Mouse (Mus musculus): ENCODE results near the gene Smco3. TPM values are rescaled to one million over a fixed set of nuclear protein-coding genes. Genes with fewer than 3 reads are reported as not detected.

The Smco3 gene
- total and polyA plus RNA-seq, 3 experiments: not detected

DNA sequence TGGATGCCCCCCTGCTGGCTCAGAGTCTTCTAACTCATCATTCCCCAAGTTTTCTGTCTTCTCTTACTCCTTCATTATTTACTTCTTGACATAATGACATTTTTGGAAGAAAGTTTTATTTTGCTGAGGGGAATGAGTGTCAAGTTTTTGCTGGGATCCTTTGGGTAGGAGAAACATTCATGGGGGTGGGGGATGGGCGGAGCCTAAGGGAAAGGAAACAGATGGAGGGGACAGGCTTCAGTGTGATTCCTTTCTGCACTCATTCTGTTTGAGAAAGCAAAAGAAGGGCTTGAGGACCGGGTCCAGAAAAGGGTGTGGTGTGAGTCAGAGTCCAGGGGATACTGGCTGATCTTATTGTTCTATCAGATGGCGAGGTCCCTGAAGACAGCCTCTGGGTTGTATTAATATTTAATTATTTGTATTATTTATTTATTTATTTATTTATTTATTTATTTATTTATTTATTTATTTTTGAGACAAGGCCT lies 48.2 kb upstream of the Smco3 start:
- no peaks in the 10 kb centered on the region for H3K79me2 ChIP-seq (ENCODE audit: control insufficient read depth, insufficient read depth, low read length, poor library complexity)
- no peaks in the 10 kb centered on the region for H3K4me1 ChIP-seq (ENCODE audit: control insufficient read depth in 1 of 2, insufficient read depth in 2 of 2, low read length in 2 of 2)
- no peak for TF ChIP-seq MAX (IDR thresholded peaks at IDR 0.05; ENCODE audit: low read length)
- no peak for TF ChIP-seq ETS1 (IDR thresholded peaks at IDR 0.05; ENCODE audit: low read depth, low read length)
- TF ChIP-seq MEF2A (IDR thresholded peaks at IDR 0.05; ENCODE audit: extremely low read depth, insufficient replicate concordance, low read depth, low read length, poor library complexity, severe bottlenecking): no peak
- TF ChIP-seq ELF1 (IDR thresholded peaks at IDR 0.05; ENCODE audit: low read depth, low read length): no peak
- no peak for TF ChIP-seq BHLHE40 (IDR thresholded peaks at IDR 0.05; ENCODE audit: borderline replicate concordance, low read depth, low read length)
- no peak for TF ChIP-seq CTCF (IDR thresholded peaks at IDR 0.05 in 2 of 3, conservative IDR thresholded peaks at IDR 0.05 in 1 of 3; ENCODE audit: control insufficient read depth in 1 of 3, insufficient read depth in 1 of 3, low read depth in 2 of 3, low read length in 3 of 3, poor library complexity in 1 of 3, severe bottlenecking in 1 of 3)
- no peak for TF ChIP-seq MAFK (IDR thresholded peaks at IDR 0.05; ENCODE audit: borderline replicate concordance, low read depth, low read length)
- TF ChIP-seq EP300 (IDR thresholded peaks at IDR 0.05; ENCODE audit: low read depth in 1 of 2, low read length in 2 of 2): no peak
- H3K9me3 ChIP-seq (replicated peaks; ENCODE audit: insufficient read depth, low read length): no peaks in the 10 kb centered on the region
- H3K27ac ChIP-seq (ENCODE audit: control insufficient read depth, low read depth, low read length): no peak overlapping the region
- H3K27me3 ChIP-seq (ENCODE audit: control insufficient read depth in 1 of 2, insufficient read depth in 2 of 2, low read length in 2 of 2): peaks cover 0 to 2% of the 10 kb centered on the region in 2 experiments; a peak in 1 of 4 replicates
- no peak overlapping the region for H3K4me3 ChIP-seq (ENCODE audit: control insufficient read depth in 1 of 2, insufficient read depth in 1 of 2, low read depth in 2 of 2, low read length in 2 of 2)
- no peak overlapping the region for H3K9ac ChIP-seq (ENCODE audit: control insufficient read depth, low read depth, low read length, poor library complexity, severe bottlenecking)
- DNase-seq (ENCODE audit: low read depth, low spot score): no peak
- H3K36me3 ChIP-seq (ENCODE audit: control insufficient read depth in 1 of 2, insufficient read depth in 2 of 2, low read length in 2 of 2): no peaks in the 10 kb centered on the region

GRCm38 (mm10) chr6:136881678-136882077 lies 46.4 kb upstream of the Smco3 start:
- DNase-seq (ENCODE audit: low read depth, low spot score): no peak
- Histone ChIP-seq H3K4me3 (ENCODE audit: control insufficient read depth in 1 of 2, insufficient read depth in 1 of 2, low read depth in 2 of 2, low read length in 2 of 2) (no peak overlapping the region), H3K9me3 (replicated peaks; ENCODE audit: insufficient read depth, low read length) (no peaks in the 10 kb centered on the region), H3K9ac (ENCODE audit: control insufficient read depth, low read depth, low read length, poor library complexity, severe bottlenecking) (no peak overlapping the region), H3K27ac (ENCODE audit: control insufficient read depth, low read depth, low read length) (no peak overlapping the region), H3K27me3 (ENCODE audit: control insufficient read depth in 1 of 2, insufficient read depth in 2 of 2, low read length in 2 of 2) (no peaks in the 10 kb centered on the region; a peak in 1 of 4 replicates), H3K79me2 (ENCODE audit: control insufficient read depth, insufficient read depth, low read length, poor library complexity) (no peaks in the 10 kb centered on the region), H3K4me1 (ENCODE audit: control insufficient read depth in 1 of 2, insufficient read depth in 2 of 2, low read length in 2 of 2) (no peaks in the 10 kb centered on the region), H3K36me3 (ENCODE audit: control insufficient read depth in 1 of 2, insufficient read depth in 2 of 2, low read length in 2 of 2) (no peaks in the 10 kb centered on the region)
- TF ChIP-seq ZC3H11A (IDR thresholded peaks at IDR 0.05; ENCODE audit: low read depth, low read length): no peak
- TF ChIP-seq E2F4 (IDR thresholded peaks at IDR 0.05; ENCODE audit: borderline replicate concordance, low read depth, low read length): no peak
- TF ChIP-seq MYB (IDR thresholded peaks at IDR 0.05; ENCODE audit: low read depth, low read length): no peak
- no peak for TF ChIP-seq TBP (IDR thresholded peaks at IDR 0.05; ENCODE audit: low read depth, low read length)
- no peak for TF ChIP-seq RCOR1 (IDR thresholded peaks at IDR 0.05; ENCODE audit: low read depth, low read length)
- TF ChIP-seq ZNF384 (IDR thresholded peaks at IDR 0.05; ENCODE audit: low read depth, low read length): no peak
- no peak for TF ChIP-seq RAD21 (IDR thresholded peaks at IDR 0.05; ENCODE audit: low read depth, low read length)
- no peak for TF ChIP-seq TCF12 (IDR thresholded peaks at IDR 0.05; ENCODE audit: low read depth, low read length)
- no peak for TF ChIP-seq SMC3 (IDR thresholded peaks at IDR 0.05; ENCODE audit: low read depth, low read length)
- no peak for TF ChIP-seq USF2 (IDR thresholded peaks at IDR 0.05; ENCODE audit: borderline replicate concordance in 1 of 2, insufficient read depth in 1 of 2, low read depth in 1 of 2, low read length in 2 of 2)
- TF ChIP-seq POLR2AphosphoS2 (IDR thresholded peaks at IDR 0.05; ENCODE audit: low read length): no peak
- TF ChIP-seq HCFC1 (IDR thresholded peaks at IDR 0.05; ENCODE audit: low read depth, low read length): no peak

Measured in MEL (cell line).